Mouse (Mus musculus) lung, embryonic 14.5 days (tissue): ENCODE measurements around the gene 4931428L18Rik. TPM values are rescaled to one million over a fixed set of nuclear protein-coding genes. Genes with fewer than 3 reads are reported as not detected.

Experiments
- ATAC-seq: fragments of 200-750 bp; cut with Nextera tagmentation; 2 replicates; pipeline ENCODE4 v1.8.0; 2017; ENCODE audit warnings: mild to moderate bottlenecking, moderate TSS enrichment, moderate library complexity; ENCODE audit not compliant: insufficient read depth
- DNase-seq: peaks from one replicate; pipeline ENCODE4 v3.0.0-alpha.2; 2015
- H3K27ac ChIP-seq: fragments of 300-500 bp; sonication (generic); 2 replicates; pipeline ENCODE4 v1.5.1; 2014; ENCODE audit warnings: low read depth, mild to moderate bottlenecking, moderate library complexity
- H3K27me3 ChIP-seq: fragments of 300-500 bp; sonication (generic); 2 replicates; pipeline ENCODE4 v1.6.1; 2014; ENCODE audit warnings: low read length, control low read depth; ENCODE audit not compliant: insufficient read depth
- H3K36me3 ChIP-seq: fragments of 300-500 bp; sonication (generic); 2 replicates; pipeline ENCODE4 v1.6.1; 2014; ENCODE audit warnings: control low read depth; ENCODE audit not compliant: insufficient read depth
- H3K4me1 ChIP-seq: fragments of 300-500 bp; sonication (generic); 2 replicates; pipeline ENCODE4 v1.6.1; 2014; ENCODE audit warnings: antibody characterized with exemption, control low read depth; ENCODE audit not compliant: insufficient read depth
- H3K4me2 ChIP-seq: fragments of 300-500 bp; sonication (generic); 2 replicates; pipeline ENCODE4 v1.6.1; 2014; ENCODE audit warnings: mild to moderate bottlenecking
- H3K4me3 ChIP-seq: fragments of 300-500 bp; sonication (generic); 2 replicates; pipeline ENCODE4 v1.5.1; 2014; ENCODE audit warnings: low read depth, low read length
- H3K9ac ChIP-seq: fragments of 300-500 bp; sonication (generic); 2 replicates; pipeline ENCODE4 v1.6.1; 2014
- H3K9me3 ChIP-seq: fragments of 300-500 bp; sonication (generic); 2 replicates; pipeline ENCODE4 v1.6.1; 2016; ENCODE audit warnings: low read depth, low read length, control low read depth
- CTCF ChIP-seq: IDR thresholded peaks from 2 replicates; pipeline ENCODE4 v1.5.1; 2016; ENCODE audit warnings: antibody characterized with exemption, low read depth
- WGBS: fragments of 180-500 bp; shearing (Covaris S2); extraction: QIAGEN DNeasy Blood & Tissue Kit; methylation state at CpG from one replicate; pipeline ENCODE4 v1.1.7; 2014; 5-methylcytosine and 5-hydroxymethylcytosine counted together
- polyA plus RNA-seq: library from polyadenylated mRNA; unstranded; fragments of >200 nt; fragmentation: Nextera tagmentation; extraction: Ambion mirVana; gene quantifications from 2 replicates; pipeline ENCODE4 v1.2.1, GENCODE M21; 2014

The 4931428L18Rik gene
- polyA plus RNA-seq, 1 experiment from 2014 or later, result not detected

- Histone ChIP-seq H3K4me2 (no peak overlapping the region), H3K4me3 (no peak overlapping the region), H3K27ac (no peak overlapping the region), H3K27me3 (no peaks in the 10 kb centered on the region), H3K36me3 (no peaks in the 10 kb centered on the region), H3K9ac (no peak overlapping the region), H3K9me3 (no peaks in the 10 kb centered on the region), H3K4me1 (no peaks in the 10 kb centered on the region)
- TF ChIP-seq CTCF, result no peak
- WGBS, result 65% methylated on average over 7 of the region's 7 CpGs
- ATAC-seq, result no peak
- no peak for DNase-seq
Observed at GRCm38 (mm10) chr1:31205346-31205745, 17.1 kb downstream of the 4931428L18Rik start.

- DNase-seq, result no peak
- Histone ChIP-seq H3K9ac (no peak overlapping the region), H3K4me2 (no peak overlapping the region), H3K27me3 (no peaks in the 10 kb centered on the region), H3K27ac (no peak overlapping the region), H3K4me3 (no peak overlapping the region), H3K9me3 (no peaks in the 10 kb centered on the region), H3K36me3 (no peaks in the 10 kb centered on the region), H3K4me1 (no peaks in the 10 kb centered on the region)
- no peak for TF ChIP-seq CTCF
- WGBS, result 79% methylated on average over 10 of the region's 10 CpGs
- no peak for ATAC-seq
Observed at GRCm38 (mm10) chr1:31203771-31204170, 18.7 kb downstream of the 4931428L18Rik start.

- Histone ChIP-seq H3K4me1 (no peaks in the 10 kb centered on the region), H3K36me3 (no peaks in the 10 kb centered on the region), H3K4me2 (no peak overlapping the region), H3K9ac (no peak overlapping the region), H3K27me3 (no peaks in the 10 kb centered on the region), H3K27ac (no peak overlapping the region), H3K4me3 (no peak overlapping the region), H3K9me3 (no peaks in the 10 kb centered on the region)
- WGBS, result 93% methylated on average over 3 of the region's 3 CpGs
- no peak for TF ChIP-seq CTCF
- ATAC-seq (no peak), DNase-seq (no peak)
Observed at GRCm38 (mm10) chr1:31196959-31197358, 25.5 kb downstream of the 4931428L18Rik start.

GRCm38 (mm10) chr1:31195633-31196032 is 26.9 kb downstream of the 4931428L18Rik start:
- 76% methylated on average over 1 of the region's 1 CpGs for WGBS
- Histone ChIP-seq H3K27me3 (no peaks in the 10 kb centered on the region), H3K4me2 (no peak overlapping the region), H3K4me1 (no peaks in the 10 kb centered on the region), H3K36me3 (no peaks in the 10 kb centered on the region), H3K9ac (no peak overlapping the region), H3K9me3 (no peaks in the 10 kb centered on the region), H3K27ac (no peak overlapping the region), H3K4me3 (no peak overlapping the region)
- ATAC-seq (no peak), DNase-seq (no peak)
- TF ChIP-seq CTCF, result no peak

GRCm38 (mm10) chr1:31190237-31190866 is 32.1 kb downstream of the 4931428L18Rik start:
- ATAC-seq (no peak), DNase-seq (no peak)
- no peak overlapping the region for H3K27ac ChIP-seq
- no peaks in the 10 kb centered on the region for H3K9me3 ChIP-seq
- TF ChIP-seq CTCF, result no peak
- no peaks in the 10 kb centered on the region for H3K4me1 ChIP-seq
- H3K9ac ChIP-seq, result no peak overlapping the region
- no peaks in the 10 kb centered on the region for H3K36me3 ChIP-seq
- H3K4me2 ChIP-seq, result no peak overlapping the region
- 69% methylated on average over 10 of the region's 10 CpGs for WGBS
- no peak overlapping the region for H3K4me3 ChIP-seq
- H3K27me3 ChIP-seq, result no peaks in the 10 kb centered on the region

GRCm38 (mm10) chr1:31178264-31178663 is 44.2 kb downstream of the 4931428L18Rik start:
- WGBS, result 30% methylated on average over 1 of the region's 1 CpGs

GRCm38 (mm10) chr1:31176101-31176500 is 46.4 kb downstream of the 4931428L18Rik start, which contains the start of gene Lgsn:
Gene Lgsn, plus strand, starts transcription at chr1:31176401.
- Histone ChIP-seq H3K4me3 (no peak within 1 kb of the TSS), H3K4me2 (no peak within 1 kb of the TSS), H3K36me3 (no peaks in the 10 kb centered on the region), H3K27me3 (no peaks in the 10 kb centered on the region), H3K9me3 (no peaks in the 10 kb centered on the region), H3K9ac (no peak within 1 kb of the TSS), H3K4me1 (no peaks in the 10 kb centered on the region), H3K27ac (no peak within 1 kb of the TSS)
- no peak for TF ChIP-seq CTCF
- ATAC-seq (no peak), DNase-seq (no peak)
- WGBS, result 71% methylated on average over 5 of the region's 5 CpGs

More at GRCm38 (mm10) chr1:31178264-31178663, 44.2 kb downstream of the 4931428L18Rik start:
- no peak overlapping the region for H3K9ac ChIP-seq
- TF ChIP-seq CTCF, result no peak
- H3K4me3 ChIP-seq, result no peak overlapping the region
- H3K27me3 ChIP-seq, result no peaks in the 10 kb centered on the region
- no peak overlapping the region for H3K27ac ChIP-seq
- no peak for DNase-seq
- no peak overlapping the region for H3K4me2 ChIP-seq
- H3K36me3 ChIP-seq, result no peaks in the 10 kb centered on the region
- no peak for ATAC-seq
- H3K9me3 ChIP-seq, result no peaks in the 10 kb centered on the region
- H3K4me1 ChIP-seq, result no peaks in the 10 kb centered on the region
